Mouse (Mus musculus) midbrain, embryonic 16.5 days (tissue): ENCODE measurements around the gene Prpf6. TPM values are rescaled to one million over a fixed set of nuclear protein-coding genes. Genes with fewer than 3 reads are reported as not detected.

Experiments
- ATAC-seq: fragments of 200-750 bp; cut with Nextera tagmentation; 2 replicates; pipeline ENCODE4 v1.8.0; 2017; ENCODE audit warnings: moderate TSS enrichment
- H3K27ac ChIP-seq: fragments of 300-500 bp; sonication (generic); 2 replicates; pipeline ENCODE4 v1.5.1; 2014; ENCODE audit warnings: mild to moderate bottlenecking, low read length, mixed read lengths
- H3K27me3 ChIP-seq: fragments of 300-500 bp; sonication (generic); 2 replicates; pipeline ENCODE4 v1.6.1; 2014; ENCODE audit warnings: low read depth, low read length, mixed read lengths; ENCODE audit not compliant: control insufficient read depth, insufficient read depth
- H3K36me3 ChIP-seq: fragments of 300-500 bp; sonication (generic); 2 replicates; pipeline ENCODE4 v1.6.1; 2014; ENCODE audit warnings: mild to moderate bottlenecking, low read length, moderate library complexity, mixed read lengths; ENCODE audit not compliant: control insufficient read depth, insufficient read depth
- H3K4me1 ChIP-seq: fragments of 300-500 bp; sonication (generic); 2 replicates; pipeline ENCODE4 v1.6.1; 2014; ENCODE audit warnings: mild to moderate bottlenecking, low read length, mixed read lengths; ENCODE audit not compliant: control insufficient read depth, insufficient read depth
- H3K4me2 ChIP-seq: fragments of 300-500 bp; sonication (generic); 2 replicates; pipeline ENCODE4 v1.6.1; 2014; ENCODE audit warnings: mild to moderate bottlenecking, low read length, mixed read lengths
- H3K4me3 ChIP-seq: fragments of 300-500 bp; sonication (generic); 2 replicates; pipeline ENCODE4 v1.5.1; 2014; ENCODE audit warnings: low read depth, mild to moderate bottlenecking, low read length, moderate library complexity, mixed read lengths
- H3K9ac ChIP-seq: fragments of 300-500 bp; sonication (generic); 2 replicates; pipeline ENCODE4 v1.6.1; 2014; ENCODE audit warnings: low read depth, low read length, mixed read lengths
- H3K9me3 ChIP-seq: fragments of 300-500 bp; sonication (generic); replicated peaks from 2 replicates; pipeline ENCODE4 v1.6.1; 2014; ENCODE audit warnings: mild to moderate bottlenecking, low read length, mixed read lengths; ENCODE audit not compliant: control insufficient read depth, poor library complexity, severe bottlenecking
- WGBS: fragments of 180-500 bp; shearing (Covaris S2); extraction: QIAGEN DNeasy Blood & Tissue Kit; methylation state at CpG from one replicate; pipeline ENCODE4 v1.1.7; 2014; 5-methylcytosine and 5-hydroxymethylcytosine counted together
- polyA plus RNA-seq: library from polyadenylated mRNA; unstranded; fragments of >200 nt; fragmentation: Nextera tagmentation; extraction: Ambion mirVana; gene quantifications from 2 replicates; pipeline ENCODE4 v1.2.1, GENCODE M21; 2015

Prpf6 gene
- polyA plus RNA-seq, 1 experiment from 2014 or later = 59.7 TPM

GRCm38 (mm10) chr2:181577981-181578581 lies 13.6 kb upstream of the Prpf6 start:
- 84% methylated on average over 7 of the region's 7 CpGs for WGBS
- Histone ChIP-seq H3K4me3 (no peak overlapping the region), H3K36me3 (peaks cover 2% of the 10 kb centered on the region; the same call in 1 of the 2 replicates), H3K27me3 (no peaks in the 10 kb centered on the region), H3K4me2 (no peak overlapping the region), H3K27ac (no peak overlapping the region), H3K4me1 (peaks cover 14% of the 10 kb centered on the region), H3K9me3 (no peaks in the 10 kb centered on the region), H3K9ac (0 out of 2 replicates have a peak overlapping the region, but pooled peaks have one; percentile 4)
- ATAC-seq = no peak

- no peak overlapping the region for H3K4me3 ChIP-seq
- H3K27me3 ChIP-seq = no peaks in the 10 kb centered on the region
- H3K9me3 ChIP-seq = no peaks in the 10 kb centered on the region
- H3K27ac ChIP-seq = no peak overlapping the region
- H3K9ac ChIP-seq = no peak overlapping the region
- H3K36me3 ChIP-seq = peaks cover 6% of the 10 kb centered on the region
- no peak for ATAC-seq
- 74% methylated on average over 5 of the region's 5 CpGs for WGBS
- no peak overlapping the region for H3K4me2 ChIP-seq
- peaks cover 14% of the 10 kb centered on the region for H3K4me1 ChIP-seq
Observed at GRCm38 (mm10) chr2:181578790-181579618, 12.7 kb upstream of the Prpf6 start.

GRCm38 (mm10) chr2:181579681-181580080 lies 12.0 kb upstream of the Prpf6 start:
- no peaks in the 10 kb centered on the region for H3K9me3 ChIP-seq
- no peak overlapping the region for H3K4me3 ChIP-seq
- no peak for ATAC-seq
- H3K36me3 ChIP-seq = peaks cover 11% of the 10 kb centered on the region
- no peak overlapping the region for H3K9ac ChIP-seq
- no peak overlapping the region for H3K27ac ChIP-seq
- WGBS = 95% methylated on average over 1 of the region's 1 CpGs
- H3K4me2 ChIP-seq = no peak overlapping the region
- H3K27me3 ChIP-seq = no peaks in the 10 kb centered on the region
- peaks cover 14% of the 10 kb centered on the region for H3K4me1 ChIP-seq

- H3K4me1 ChIP-seq = peaks cover 14% of the 10 kb centered on the region
- no peak for ATAC-seq
- peak overlapping the region; percentile 92 for H3K9ac ChIP-seq
- H3K36me3 ChIP-seq = peaks cover 12% of the 10 kb centered on the region
- no peaks in the 10 kb centered on the region for H3K9me3 ChIP-seq
- 90% methylated on average over 5 of the region's 5 CpGs for WGBS
- peak overlapping the region; percentile 85; the same call in 1 of the 2 replicates for H3K27ac ChIP-seq
- peak overlapping the region; percentile 45 for H3K4me3 ChIP-seq
- H3K27me3 ChIP-seq = no peaks in the 10 kb centered on the region
- peak overlapping the region; percentile 83 for H3K4me2 ChIP-seq
Observed at GRCm38 (mm10) chr2:181580131-181580772, 11.4 kb upstream of the Prpf6 start.

- H3K4me1 ChIP-seq = peaks cover 14% of the 10 kb centered on the region
- peak overlapping the region; percentile 45 for H3K4me3 ChIP-seq
- ATAC-seq = peak; percentile 79
- peak overlapping the region; percentile 85 for H3K27ac ChIP-seq
- 0% methylated on average over 11 of the region's 11 CpGs for WGBS
- peak overlapping the region; percentile 83 for H3K4me2 ChIP-seq
- no peaks in the 10 kb centered on the region for H3K9me3 ChIP-seq
- H3K27me3 ChIP-seq = no peaks in the 10 kb centered on the region
- H3K9ac ChIP-seq = peak overlapping the region; percentile 92
- H3K36me3 ChIP-seq = peaks cover 18% of the 10 kb centered on the region
Observed at GRCm38 (mm10) chr2:181581016-181581401, 10.7 kb upstream of the Prpf6 start.

- H3K9me3 ChIP-seq = no peaks in the 10 kb centered on the region
- under 1% methylated on average over 49 of the region's 49 CpGs for WGBS
- peak overlapping the region; percentile 45 for H3K4me3 ChIP-seq
- peak overlapping the region; percentile 92 for H3K9ac ChIP-seq
- peak overlapping the region; percentile 85 for H3K27ac ChIP-seq
- ATAC-seq = peak; percentile 82
- peaks cover 14% of the 10 kb centered on the region for H3K4me1 ChIP-seq
- no peaks in the 10 kb centered on the region for H3K27me3 ChIP-seq
- peak overlapping the region; percentile 83 for H3K4me2 ChIP-seq
- peaks cover 24% of the 10 kb centered on the region for H3K36me3 ChIP-seq
Observed at GRCm38 (mm10) chr2:181581402-181582120, 10.1 kb upstream of the Prpf6 start.

- Histone ChIP-seq H3K4me3 (no peak overlapping the region), H3K27me3 (no peaks in the 10 kb centered on the region), H3K9ac (no peak overlapping the region; the same call in 1 of the 2 replicates), H3K27ac (peak overlapping the region; percentile 85), H3K4me1 (peaks cover 14% of the 10 kb centered on the region), H3K36me3 (peaks cover 30% of the 10 kb centered on the region), H3K9me3 (no peaks in the 10 kb centered on the region), H3K4me2 (peak overlapping the region; percentile 83)
- no peak for ATAC-seq
- WGBS = 76% methylated on average over 2 of the region's 2 CpGs
Observed at GRCm38 (mm10) chr2:181582358-181582757, 9.3 kb upstream of the Prpf6 start.

GRCm38 (mm10) chr2:181582939-181583338 lies 8.7 kb upstream of the Prpf6 start:
- Histone ChIP-seq H3K27me3 (no peaks in the 10 kb centered on the region), H3K9me3 (no peaks in the 10 kb centered on the region), H3K9ac (no peak overlapping the region), H3K36me3 (peaks cover 35% of the 10 kb centered on the region), H3K4me1 (peaks cover 14% of the 10 kb centered on the region), H3K27ac (no peak overlapping the region), H3K4me2 (no peak overlapping the region), H3K4me3 (no peak overlapping the region)
- ATAC-seq = no peak
- WGBS = 100% methylated on average over 1 of the region's 1 CpGs
